Mouse (Mus musculus) liver, embryonic 16.5 days (tissue): ENCODE data around the gene Mettl24. TPM values are rescaled to one million over a fixed set of nuclear protein-coding genes. Genes with fewer than 3 reads are reported as not detected.

Experiments
- ATAC-seq: fragments of 200-750 bp; cut with Nextera tagmentation; 2 replicates; pipeline ENCODE4 v1.8.0; 2017; ENCODE audit warnings: low read depth, mild to moderate bottlenecking, moderate number of reproducible peaks, moderate library complexity
- H3K27ac ChIP-seq: fragments of 300-500 bp; sonication (generic); 2 replicates; pipeline ENCODE4 v1.5.1; 2014; ENCODE audit warnings: mild to moderate bottlenecking, low read length
- H3K27me3 ChIP-seq: fragments of 300-500 bp; sonication (generic); 2 replicates; pipeline ENCODE4 v1.6.1; 2014; ENCODE audit warnings: low read depth, low read length, mixed read lengths; ENCODE audit not compliant: control insufficient read depth, insufficient read depth
- H3K36me3 ChIP-seq: fragments of 300-500 bp; sonication (generic); 2 replicates; pipeline ENCODE4 v1.6.1; 2014; ENCODE audit warnings: mild to moderate bottlenecking; ENCODE audit not compliant: control insufficient read depth, insufficient read depth
- H3K4me1 ChIP-seq: fragments of 300-500 bp; sonication (generic); 2 replicates; pipeline ENCODE4 v1.6.1; 2014; ENCODE audit warnings: low read depth, low read length, mixed read lengths; ENCODE audit not compliant: control insufficient read depth
- H3K4me2 ChIP-seq: fragments of 300-500 bp; sonication (generic); 2 replicates; pipeline ENCODE4 v1.6.1; 2014; ENCODE audit warnings: low read depth, low read length, mixed read lengths
- H3K4me3 ChIP-seq: fragments of 300-500 bp; sonication (generic); 2 replicates; pipeline ENCODE4 v1.5.1; 2014; ENCODE audit warnings: low read depth, mild to moderate bottlenecking, low read length
- H3K9ac ChIP-seq: fragments of 300-500 bp; sonication (generic); 2 replicates; pipeline ENCODE4 v1.6.1; 2014; ENCODE audit warnings: low read depth, low read length
- H3K9me3 ChIP-seq: fragments of 300-500 bp; sonication (generic); replicated peaks from 2 replicates; pipeline ENCODE4 v1.6.1; 2016; ENCODE audit warnings: low read length; ENCODE audit not compliant: control insufficient read depth
- WGBS: fragments of 180-500 bp; shearing (Covaris S2); extraction: QIAGEN DNeasy Blood & Tissue Kit; methylation state at CpG from one replicate; pipeline ENCODE4 v1.1.7; 2014; ENCODE audit not compliant: insufficient replicate concordance; 5-methylcytosine and 5-hydroxymethylcytosine counted together
- polyA plus RNA-seq: library from polyadenylated mRNA; unstranded; fragments of >200 nt; fragmentation: Nextera tagmentation; extraction: Ambion mirVana; gene quantifications from 2 replicates; pipeline ENCODE4 v1.2.1, GENCODE M21; 2015

The Mettl24 gene
- polyA plus RNA-seq, 1 experiment from 2014 or later, result 0.39 TPM

GRCm38 (mm10) chr10:40645346-40645745 lies 37.7 kb upstream of the Mettl24 start:
- H3K27ac ChIP-seq, result no peak overlapping the region
- 54% methylated on average over 1 of the region's 1 CpGs for WGBS
- no peaks in the 10 kb centered on the region for H3K4me1 ChIP-seq
- no peak overlapping the region for H3K9ac ChIP-seq
- no peaks in the 10 kb centered on the region for H3K9me3 ChIP-seq
- no peaks in the 10 kb centered on the region for H3K36me3 ChIP-seq
- no peak for ATAC-seq
- H3K4me3 ChIP-seq, result no peak overlapping the region
- H3K4me2 ChIP-seq, result no peak overlapping the region
- H3K27me3 ChIP-seq, result no peaks in the 10 kb centered on the region

GRCm38 (mm10) chr10:40648776-40649175 lies 34.3 kb upstream of the Mettl24 start:
- Histone ChIP-seq H3K4me2 (no peak overlapping the region), H3K4me1 (no peaks in the 10 kb centered on the region), H3K9ac (no peak overlapping the region), H3K27me3 (no peaks in the 10 kb centered on the region), H3K4me3 (no peak overlapping the region), H3K9me3 (no peaks in the 10 kb centered on the region), H3K36me3 (no peaks in the 10 kb centered on the region), H3K27ac (no peak overlapping the region)
- no peak for ATAC-seq
- WGBS, result 69% methylated on average over 12 of the region's 12 CpGs

GRCm38 (mm10) chr10:40649634-40650033 lies 33.4 kb upstream of the Mettl24 start:
- Histone ChIP-seq H3K36me3 (no peaks in the 10 kb centered on the region), H3K9me3 (no peaks in the 10 kb centered on the region), H3K27ac (no peak overlapping the region), H3K4me2 (no peak overlapping the region), H3K4me3 (no peak overlapping the region), H3K9ac (no peak overlapping the region), H3K27me3 (no peaks in the 10 kb centered on the region), H3K4me1 (no peaks in the 10 kb centered on the region)
- ATAC-seq, result no peak
- WGBS, result 20% methylated on average over 4 of the region's 4 CpGs

GRCm38 (mm10) chr10:40651676-40652075 lies 31.4 kb upstream of the Mettl24 start:
- Histone ChIP-seq H3K4me1 (no peaks in the 10 kb centered on the region), H3K9ac (no peak overlapping the region), H3K9me3 (no peaks in the 10 kb centered on the region), H3K36me3 (no peaks in the 10 kb centered on the region), H3K4me2 (no peak overlapping the region), H3K27me3 (no peaks in the 10 kb centered on the region), H3K27ac (no peak overlapping the region), H3K4me3 (no peak overlapping the region)
- no peak for ATAC-seq
- 51% methylated on average over 2 of the region's 2 CpGs for WGBS

- Histone ChIP-seq H3K9ac (no peak overlapping the region), H3K4me1 (no peaks in the 10 kb centered on the region), H3K4me3 (no peak overlapping the region), H3K36me3 (no peaks in the 10 kb centered on the region), H3K4me2 (no peak overlapping the region), H3K27me3 (no peaks in the 10 kb centered on the region), H3K27ac (no peak overlapping the region), H3K9me3 (no peaks in the 10 kb centered on the region)
- WGBS, result 56% methylated on average over 3 of the region's 3 CpGs
- ATAC-seq, result no peak
Measured at GRCm38 (mm10) chr10:40665270-40665669, 17.8 kb upstream of the Mettl24 start.

GRCm38 (mm10) chr10:40666943-40667342 lies 16.1 kb upstream of the Mettl24 start:
- 67% methylated on average over 1 of the region's 1 CpGs for WGBS
- no peaks in the 10 kb centered on the region for H3K4me1 ChIP-seq
- no peak overlapping the region for H3K27ac ChIP-seq
- H3K9me3 ChIP-seq, result no peaks in the 10 kb centered on the region
- no peaks in the 10 kb centered on the region for H3K27me3 ChIP-seq
- H3K4me2 ChIP-seq, result no peak overlapping the region
- no peaks in the 10 kb centered on the region for H3K36me3 ChIP-seq
- no peak overlapping the region for H3K9ac ChIP-seq
- no peak for ATAC-seq
- no peak overlapping the region for H3K4me3 ChIP-seq

- Histone ChIP-seq H3K4me2 (no peak overlapping the region), H3K36me3 (no peaks in the 10 kb centered on the region), H3K27ac (no peak overlapping the region), H3K9me3 (no peaks in the 10 kb centered on the region), H3K27me3 (no peaks in the 10 kb centered on the region), H3K9ac (no peak overlapping the region), H3K4me3 (no peak overlapping the region), H3K4me1 (no peaks in the 10 kb centered on the region)
- ATAC-seq, result no peak
Measured at GRCm38 (mm10) chr10:40668640-40669039, 14.4 kb upstream of the Mettl24 start.

- H3K27me3 ChIP-seq, result peaks cover 2% of the 10 kb centered on the region; the same call in 1 of the 2 replicates
- no peaks in the 10 kb centered on the region for H3K36me3 ChIP-seq
- H3K4me1 ChIP-seq, result no peaks in the 10 kb centered on the region
- H3K4me2 ChIP-seq, result no peak overlapping the region
- WGBS, result 58% methylated on average over 8 of the region's 8 CpGs
- no peak overlapping the region for H3K27ac ChIP-seq
- no peak for ATAC-seq
- H3K9me3 ChIP-seq, result no peaks in the 10 kb centered on the region
- H3K4me3 ChIP-seq, result no peak overlapping the region
- no peak overlapping the region for H3K9ac ChIP-seq
Measured at GRCm38 (mm10) chr10:40672587-40673296, 10.3 kb upstream of the Mettl24 start.

- Histone ChIP-seq H3K9ac (no peak overlapping the region), H3K9me3 (no peaks in the 10 kb centered on the region), H3K27ac (no peak overlapping the region), H3K4me2 (no peak overlapping the region), H3K36me3 (no peaks in the 10 kb centered on the region), H3K27me3 (peaks cover 2% of the 10 kb centered on the region; the same call in 1 of the 2 replicates), H3K4me1 (no peaks in the 10 kb centered on the region), H3K4me3 (no peak overlapping the region)
- ATAC-seq, result no peak
- whole genome bisulfite sequencing, result 47% methylated on average over 7 of the region's 7 CpGs
Measured at GRCm38 (mm10) chr10:40673297-40673665, 9.8 kb upstream of the Mettl24 start.
